Mouse (Mus musculus) forebrain, embryonic 15.5 days (tissue): Measurements from ENCODE around the gene 9530068E07Rik. TPM values are rescaled to one million over a fixed set of nuclear protein-coding genes. Genes with fewer than 3 reads are reported as not detected.

Experiments used
- ATAC-seq: fragments of 200-750 bp; cut with Nextera tagmentation; replicated peaks from 2 replicates; pipeline ENCODE4 v1.8.0; 2017; ENCODE audit warnings: mild to moderate bottlenecking, moderate TSS enrichment, moderate library complexity
- H3K27ac ChIP-seq: fragments of 300-500 bp; sonication (generic); replicated peaks from 2 replicates; pipeline ENCODE4 v1.5.1; 2015; ENCODE audit warnings: mild to moderate bottlenecking, inconsistent platforms
- H3K27me3 ChIP-seq: fragments of 300-500 bp; sonication (generic); 2 replicates; pipeline ENCODE4 v1.6.1; 2015; ENCODE audit warnings: inconsistent platforms
- H3K36me3 ChIP-seq: fragments of 300-500 bp; sonication (generic); 2 replicates; pipeline ENCODE4 v1.6.1; 2015; ENCODE audit warnings: mild to moderate bottlenecking, inconsistent platforms
- H3K4me1 ChIP-seq: fragments of 300-500 bp; sonication (generic); 2 replicates; pipeline ENCODE4 v1.6.1; 2015; ENCODE audit warnings: inconsistent platforms
- H3K4me2 ChIP-seq: fragments of 300-500 bp; sonication (generic); replicated peaks from 2 replicates; pipeline ENCODE4 v1.6.1; 2015; ENCODE audit warnings: mild to moderate bottlenecking, inconsistent platforms
- H3K4me3 ChIP-seq: fragments of 300-500 bp; sonication (generic); 2 replicates; pipeline ENCODE4 v1.5.1; 2015; ENCODE audit warnings: mild to moderate bottlenecking, inconsistent platforms
- H3K9ac ChIP-seq: fragments of 300-500 bp; sonication (generic); replicated peaks from 2 replicates; pipeline ENCODE4 v1.6.1; 2015; ENCODE audit warnings: mild to moderate bottlenecking, inconsistent platforms
- H3K9me3 ChIP-seq: fragments of 300-500 bp; sonication (generic); 2 replicates; pipeline ENCODE4 v1.6.1; 2016; ENCODE audit warnings: inconsistent platforms
- WGBS: fragments of 180-500 bp; shearing (Covaris S2); methylation state at CpG from one replicate; pipeline ENCODE4 v1.1.7; 2015; ENCODE audit warnings: mixed read lengths; 5-methylcytosine and 5-hydroxymethylcytosine counted together
- polyA plus RNA-seq: library from polyadenylated mRNA; unstranded; fragments of >200 nt; fragmentation: Nextera tagmentation; extraction: Ambion mirVana; gene quantifications from 2 replicates; pipeline ENCODE4 v1.2.1, GENCODE M21; 2015

The 9530068E07Rik gene
- polyA plus RNA-seq, 1 experiment from 2014 or later = 118 TPM

GRCm38 (mm10) chr11:52433076-52433796 is 37.0 kb downstream of the 9530068E07Rik start:
- no peak for ATAC-seq
- no peaks in the 10 kb centered on the region for H3K9me3 ChIP-seq
- WGBS = 77% methylated on average over 8 of the region's 8 CpGs
- H3K9ac ChIP-seq = no peak overlapping the region
- H3K27me3 ChIP-seq = 0 out of 2 replicates have a peak, but pooled peaks cover 3% of the 10 kb centered on the region
- H3K4me1 ChIP-seq = peaks cover 8% of the 10 kb centered on the region
- no peak overlapping the region for H3K4me3 ChIP-seq
- H3K4me2 ChIP-seq = no peak overlapping the region
- no peaks in the 10 kb centered on the region for H3K36me3 ChIP-seq
- H3K27ac ChIP-seq = no peak overlapping the region

- no peaks in the 10 kb centered on the region for H3K36me3 ChIP-seq
- no peak overlapping the region for H3K4me3 ChIP-seq
- H3K9me3 ChIP-seq = no peaks in the 10 kb centered on the region
- ATAC-seq = no peak
- H3K4me2 ChIP-seq = no peak overlapping the region
- H3K27ac ChIP-seq = no peak overlapping the region
- no peak overlapping the region for H3K9ac ChIP-seq
- H3K27me3 ChIP-seq = 0 out of 2 replicates have a peak, but pooled peaks cover 3% of the 10 kb centered on the region
- peaks cover 8% of the 10 kb centered on the region for H3K4me1 ChIP-seq
- WGBS = 40% methylated on average over 2 of the region's 2 CpGs
Observed at GRCm38 (mm10) chr11:52433797-52434195, 37.6 kb downstream of the 9530068E07Rik start.

DNA sequence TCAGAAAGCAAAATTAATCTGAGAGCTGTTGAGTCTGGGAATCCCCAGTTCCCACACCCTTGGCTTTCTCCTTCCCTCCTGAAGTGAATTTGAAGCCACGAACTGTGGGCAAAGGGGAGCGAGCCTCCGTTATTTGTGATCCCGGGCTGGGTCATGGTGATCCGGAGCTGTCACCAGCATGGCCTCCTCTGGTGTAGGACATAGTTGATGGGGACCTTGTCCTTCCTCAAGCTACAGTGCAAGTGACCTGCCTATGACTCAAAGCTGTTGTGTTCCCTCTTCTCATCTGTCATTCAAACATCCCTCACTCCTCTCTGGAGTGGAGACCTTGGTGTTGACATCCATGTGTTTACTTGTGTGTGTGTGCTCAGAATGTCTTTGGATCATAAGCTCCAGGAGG is 39.2 kb downstream of the 9530068E07Rik start:
- Histone ChIP-seq H3K27me3 (0 out of 2 replicates have a peak, but pooled peaks cover 3% of the 10 kb centered on the region), H3K27ac (no peak overlapping the region), H3K4me3 (no peak overlapping the region), H3K9me3 (no peaks in the 10 kb centered on the region), H3K9ac (no peak overlapping the region), H3K4me2 (no peak overlapping the region), H3K4me1 (peaks cover 8% of the 10 kb centered on the region), H3K36me3 (no peaks in the 10 kb centered on the region)
- ATAC-seq = no peak
- whole genome bisulfite sequencing = 89% methylated on average over 5 of the region's 5 CpGs

DNA sequence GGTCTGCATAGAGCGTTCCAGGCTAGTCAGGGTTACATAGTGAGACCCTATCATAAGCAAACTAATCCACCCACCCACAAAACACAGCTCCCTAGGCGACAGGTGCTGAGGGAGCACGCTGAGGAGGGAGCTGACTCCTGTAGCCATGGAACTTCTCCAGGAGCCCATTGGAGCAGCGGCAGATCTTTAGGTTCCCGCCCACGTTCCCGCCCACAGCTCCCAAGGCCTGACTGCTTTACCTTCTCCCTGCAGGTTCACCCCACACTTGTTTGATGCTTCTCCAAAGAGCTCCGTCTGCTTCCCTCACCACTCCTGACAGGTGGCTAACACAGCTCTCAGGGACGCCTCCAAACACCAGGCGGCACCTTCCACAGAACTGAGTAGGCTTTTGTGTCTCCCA is 40.9 kb downstream of the 9530068E07Rik start:
- Histone ChIP-seq H3K9ac (no peak overlapping the region), H3K27ac (no peak overlapping the region), H3K4me3 (no peak overlapping the region), H3K27me3 (0 out of 2 replicates have a peak, but pooled peaks cover 3% of the 10 kb centered on the region), H3K4me1 (peaks cover 3% of the 10 kb centered on the region; the same call in 1 of the 2 replicates), H3K36me3 (no peaks in the 10 kb centered on the region), H3K4me2 (no peak overlapping the region), H3K9me3 (no peaks in the 10 kb centered on the region)
- no peak for ATAC-seq
- WGBS = 23% methylated on average over 10 of the region's 10 CpGs

- WGBS = 72% methylated on average over 2 of the region's 2 CpGs
- H3K9ac ChIP-seq = no peak overlapping the region
- H3K4me2 ChIP-seq = no peak overlapping the region
- no peaks in the 10 kb centered on the region for H3K9me3 ChIP-seq
- H3K4me1 ChIP-seq = peaks cover 3% of the 10 kb centered on the region; the same call in 1 of the 2 replicates
- no peak overlapping the region for H3K4me3 ChIP-seq
- ATAC-seq = no peak
- H3K27ac ChIP-seq = no peak overlapping the region
- 0 out of 2 replicates have a peak, but pooled peaks cover 3% of the 10 kb centered on the region for H3K27me3 ChIP-seq
- no peaks in the 10 kb centered on the region for H3K36me3 ChIP-seq
Observed at GRCm38 (mm10) chr11:52441096-52441495, 44.9 kb downstream of the 9530068E07Rik start.

GRCm38 (mm10) chr11:52447242-52447641 is 51.0 kb downstream of the 9530068E07Rik start:
- H3K4me2 ChIP-seq = no peak overlapping the region
- H3K9ac ChIP-seq = no peak overlapping the region
- ATAC-seq = peak; percentile 87
- H3K9me3 ChIP-seq = no peaks in the 10 kb centered on the region
- no peak overlapping the region for H3K27ac ChIP-seq
- H3K4me1 ChIP-seq = peaks cover 6% of the 10 kb centered on the region; the same call in 1 of the 2 replicates
- 22% methylated on average over 4 of the region's 4 CpGs for WGBS
- no peak overlapping the region for H3K4me3 ChIP-seq
- no peaks in the 10 kb centered on the region for H3K36me3 ChIP-seq
- H3K27me3 ChIP-seq = no peaks in the 10 kb centered on the region

- H3K27ac ChIP-seq = no peak overlapping the region
- no peak overlapping the region for H3K9ac ChIP-seq
- H3K4me1 ChIP-seq = peaks cover 6% of the 10 kb centered on the region; the same call in 1 of the 2 replicates
- H3K4me3 ChIP-seq = no peak overlapping the region
- no peak for ATAC-seq
- H3K4me2 ChIP-seq = no peak overlapping the region
- no peaks in the 10 kb centered on the region for H3K27me3 ChIP-seq
- WGBS = 61% methylated on average over 3 of the region's 3 CpGs
- no peaks in the 10 kb centered on the region for H3K9me3 ChIP-seq
- H3K36me3 ChIP-seq = no peaks in the 10 kb centered on the region
Observed at GRCm38 (mm10) chr11:52449004-52449403, 52.8 kb downstream of the 9530068E07Rik start.

DNA sequence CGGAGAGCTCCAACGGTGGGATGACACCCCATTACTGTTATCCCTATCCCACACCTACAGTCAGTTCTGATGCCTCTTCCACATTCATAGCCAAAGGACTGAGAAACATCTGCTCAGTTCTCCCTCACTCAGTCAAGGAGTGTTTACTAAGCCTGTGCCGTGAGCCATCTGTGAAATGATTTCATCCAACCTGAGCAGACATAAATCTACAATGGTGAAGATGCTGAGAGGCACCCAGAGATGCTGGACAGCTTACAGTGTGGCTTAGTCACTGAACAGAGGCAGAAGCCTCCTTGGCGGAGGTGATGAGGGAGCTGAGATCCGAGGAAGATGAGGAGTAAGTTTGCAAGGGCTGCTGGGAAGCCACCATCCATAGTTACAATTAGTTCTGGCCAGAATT is 62.1 kb downstream of the 9530068E07Rik start:
- H3K4me3 ChIP-seq = no peak overlapping the region
- no peaks in the 10 kb centered on the region for H3K27me3 ChIP-seq
- no peak overlapping the region for H3K9ac ChIP-seq
- no peak overlapping the region for H3K27ac ChIP-seq
- H3K9me3 ChIP-seq = no peaks in the 10 kb centered on the region
- H3K4me2 ChIP-seq = no peak overlapping the region
- no peak for ATAC-seq
- no peaks in the 10 kb centered on the region for H3K4me1 ChIP-seq
- H3K36me3 ChIP-seq = no peaks in the 10 kb centered on the region
- WGBS = 92% methylated on average over 5 of the region's 5 CpGs

Other genes with a start within 250 kb of the 9530068E07Rik start
- gene Olfr1371, start 182.4 kb upstream of the 9530068E07Rik start, polyA plus RNA-seq = not detected in 2 replicates
- gene Skp1a, start 164.4 kb upstream of the 9530068E07Rik start, polyA plus RNA-seq = 1,081 and 1,145 TPM in 2 replicates
- 3.4 and 4.2 TPM in 2 replicates for gene Tcf7, start 113.4 kb upstream of the 9530068E07Rik start, polyA plus RNA-seq
- gene Vdac1, start 35.6 kb upstream of the 9530068E07Rik start, polyA plus RNA-seq = 272 and 293 TPM in 2 replicates